Mouse (Mus musculus): ENCODE data around the gene Ccl26. TPM values are rescaled to one million over a fixed set of nuclear protein-coding genes. Genes with fewer than 3 reads are reported as not detected.
"Not testable (repeated sequence)": the region's sequence is repeated elsewhere in the genome, so short reads cannot be mapped to it uniquely, and the experiment has no call there.

The Ccl26 gene
- not detected in 2 replicates for polyA plus RNA-seq (2015; fragmentation: Nextera tagmentation; extraction: Ambion mirVana)

DNA sequence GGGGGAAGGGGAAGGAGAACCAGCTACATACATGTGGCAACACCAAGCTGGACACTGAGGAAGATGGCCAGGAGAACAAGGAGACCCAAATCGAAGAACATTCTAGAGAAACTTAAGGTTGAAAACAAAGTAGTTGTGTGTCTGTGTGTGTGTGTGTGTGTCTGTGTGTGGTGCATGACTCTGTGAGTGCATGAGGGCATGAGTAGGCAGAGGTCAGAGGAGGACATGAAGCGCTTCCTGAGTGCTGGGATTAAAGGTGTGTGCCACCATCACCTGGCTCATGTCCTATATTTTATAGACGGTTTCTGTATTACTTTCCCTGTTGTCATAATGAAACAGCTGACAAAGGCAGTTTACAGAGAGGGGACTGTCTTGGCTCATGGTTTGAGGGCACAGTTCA is at the start of gene Ccl26:
Ccl26 (minus strand) TSS at position 101 of the 400 bp plus-strand sequence.
- H3K4me3 ChIP-seq, result no peak within 1 kb of the TSS
- no peak within 1 kb of the TSS for H3K9ac ChIP-seq
- H3K27me3 ChIP-seq (replicated peaks), result no peaks in the 10 kb centered on the region
- no peaks in the 10 kb centered on the region for H3K9me3 ChIP-seq
- no peak within 1 kb of the TSS for H3K27ac ChIP-seq
- ATAC-seq (replicated peaks), result no peak
- WGBS, result 94% methylated on average over 3 of the region's 3 CpGs
- no peak within 1 kb of the TSS for H3K4me2 ChIP-seq
- no peaks in the 10 kb centered on the region for H3K4me1 ChIP-seq
- H3K36me3 ChIP-seq (replicated peaks), result no peaks in the 10 kb centered on the region

DNA sequence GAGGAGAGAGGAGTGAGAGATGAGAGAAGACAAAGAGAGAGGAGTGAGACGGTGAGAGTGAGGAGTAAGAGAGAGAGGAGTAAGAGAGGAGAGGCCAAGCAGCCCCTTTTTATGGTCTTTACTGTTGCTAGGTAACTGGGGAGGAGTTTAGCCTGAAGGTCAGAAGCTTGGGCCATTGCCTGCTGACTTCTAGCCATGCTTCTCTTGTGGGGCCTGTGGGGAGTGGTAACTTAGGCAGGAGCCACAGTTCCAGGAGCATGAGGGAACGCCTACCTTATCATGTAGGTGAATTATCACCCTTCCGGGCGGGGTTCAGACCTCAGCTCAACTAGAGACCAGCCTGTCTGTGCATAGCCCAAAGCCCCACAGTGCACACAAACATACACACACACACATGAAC is 46.4 kb upstream of the Ccl26 start:
- H3K27ac ChIP-seq, result no peak overlapping the region
- no peaks in the 10 kb centered on the region for H3K27me3 ChIP-seq (replicated peaks)
- no peaks in the 10 kb centered on the region for H3K4me1 ChIP-seq
- H3K9me3 ChIP-seq, result no peaks in the 10 kb centered on the region
- ATAC-seq (replicated peaks), result no peak
- 80% methylated on average over 4 of the region's 4 CpGs for WGBS
- H3K4me2 ChIP-seq, result no peak overlapping the region
- no peak overlapping the region for H3K4me3 ChIP-seq
- no peak overlapping the region for H3K9ac ChIP-seq
- no peaks in the 10 kb centered on the region for H3K36me3 ChIP-seq (replicated peaks)

DNA sequence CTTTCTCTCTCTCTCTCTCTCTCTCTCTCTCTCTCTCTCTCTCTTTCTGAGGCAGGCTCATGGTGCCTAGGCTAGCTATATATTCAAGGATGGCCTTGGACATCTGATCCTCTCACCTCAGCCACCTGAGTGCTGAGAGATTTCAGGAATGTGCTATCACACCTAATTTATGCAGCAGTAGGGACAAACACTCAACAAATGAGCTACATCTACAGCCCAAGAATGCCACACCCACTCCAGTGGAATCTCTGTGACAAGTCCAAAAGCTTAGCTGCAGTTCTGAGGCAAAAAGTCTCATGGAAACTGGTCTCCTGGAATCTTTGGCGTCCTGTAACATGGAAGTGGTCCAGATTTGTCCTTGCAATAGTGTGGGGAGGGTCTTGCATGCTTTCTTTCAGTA is 44.2 kb upstream of the Ccl26 start:
- ATAC-seq (replicated peaks), result no peak
- Histone ChIP-seq H3K27ac (no peak overlapping the region), H3K4me3 (no peak overlapping the region), H3K9ac (no peak overlapping the region), H3K9me3 (no peaks in the 10 kb centered on the region), H3K27me3 (replicated peaks) (no peaks in the 10 kb centered on the region), H3K4me2 (no peak overlapping the region), H3K4me1 (no peaks in the 10 kb centered on the region), H3K36me3 (replicated peaks) (no peaks in the 10 kb centered on the region)
- 69% methylated on average over 1 of the region's 1 CpGs for WGBS

DNA sequence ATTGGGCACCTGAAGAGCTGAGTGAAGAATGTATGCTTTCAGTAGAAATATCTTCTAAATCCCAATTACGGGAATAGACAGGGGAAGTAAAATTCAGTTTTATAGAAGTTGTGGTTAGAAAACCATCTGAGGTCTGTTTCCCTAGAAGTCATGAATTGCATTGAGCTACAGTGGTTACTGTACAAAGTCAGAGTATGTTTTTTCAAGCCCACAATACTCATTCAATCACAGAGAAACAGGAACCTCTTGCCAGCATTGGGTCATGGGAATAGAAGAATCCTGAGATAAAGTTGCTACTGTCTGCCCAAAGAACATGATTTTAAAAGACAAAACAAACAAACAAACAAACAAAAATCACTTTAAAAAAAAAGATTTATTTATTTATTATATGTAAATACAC is 43.3 kb upstream of the Ccl26 start:
- not testable (repeated sequence) for H3K4me3 ChIP-seq; H3K9ac ChIP-seq; H3K36me3 ChIP-seq (replicated peaks); ATAC-seq (replicated peaks); H3K4me1 ChIP-seq; H3K27me3 ChIP-seq (replicated peaks); H3K9me3 ChIP-seq; H3K27ac ChIP-seq; H3K4me2 ChIP-seq
- no CpG with 5 or more reads among the region's 1 CpGs for WGBS

DNA sequence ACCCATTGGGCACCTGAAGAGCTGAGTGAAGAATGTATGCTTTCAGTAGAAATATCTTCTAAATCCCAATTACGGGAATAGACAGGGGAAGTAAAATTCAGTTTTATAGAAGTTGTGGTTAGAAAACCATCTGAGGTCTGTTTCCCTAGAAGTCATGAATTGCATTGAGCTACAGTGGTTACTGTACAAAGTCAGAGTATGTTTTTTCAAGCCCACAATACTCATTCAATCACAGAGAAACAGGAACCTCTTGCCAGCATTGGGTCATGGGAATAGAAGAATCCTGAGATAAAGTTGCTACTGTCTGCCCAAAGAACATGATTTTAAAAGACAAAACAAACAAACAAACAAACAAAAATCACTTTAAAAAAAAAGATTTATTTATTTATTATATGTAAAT is 41.3 kb upstream of the Ccl26 start:
- ATAC-seq (replicated peaks); H3K27me3 ChIP-seq (replicated peaks); H3K9me3 ChIP-seq; H3K9ac ChIP-seq; H3K27ac ChIP-seq; H3K4me1 ChIP-seq; H3K4me3 ChIP-seq; H3K36me3 ChIP-seq (replicated peaks); H3K4me2 ChIP-seq: not testable (repeated sequence)
- WGBS, result no CpG with 5 or more reads among the region's 1 CpGs

DNA sequence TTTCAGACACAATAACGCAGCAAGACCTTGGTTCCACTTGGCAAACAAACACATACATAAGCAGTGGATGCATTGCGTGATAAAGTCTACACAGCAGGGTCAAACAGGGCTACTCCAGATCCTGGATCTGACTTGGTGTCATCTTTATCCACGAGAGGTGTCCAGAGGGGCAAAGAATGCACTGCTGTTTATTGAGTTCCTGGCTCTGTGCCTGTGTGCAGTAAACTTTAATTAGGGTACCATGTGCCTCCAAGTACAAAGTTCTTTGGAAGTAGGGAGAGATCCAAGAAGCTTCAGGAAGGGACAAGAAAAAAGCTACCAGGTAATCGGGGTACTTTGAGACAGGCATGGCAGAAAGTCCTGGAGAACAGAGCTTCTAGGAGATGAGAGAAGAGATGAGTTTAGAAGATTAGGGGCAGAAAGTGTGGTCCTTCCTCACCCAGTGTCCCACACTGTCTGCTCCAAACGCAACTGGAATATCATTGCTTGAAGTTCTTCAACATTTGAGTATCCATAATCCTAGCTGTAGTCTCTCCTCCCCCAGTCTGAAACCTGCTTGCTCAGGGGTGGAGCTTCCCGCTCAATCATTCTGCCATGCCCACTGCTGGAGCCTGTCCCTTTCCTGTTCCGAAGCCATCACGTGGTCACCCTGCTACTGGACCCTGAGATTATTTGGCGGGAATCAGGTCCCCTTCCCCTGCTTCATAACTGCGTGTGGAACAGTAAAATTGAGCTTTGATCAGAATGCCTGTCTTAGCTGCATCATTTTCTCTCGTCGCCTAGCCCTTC is 26.8 kb upstream of the Ccl26 start:
- WGBS, result 81% methylated on average over 12 of the region's 12 CpGs
- Histone ChIP-seq H3K9me3 (no peaks in the 10 kb centered on the region; the same call in 1 of the 2 replicates), H3K27me3 (replicated peaks) (no peaks in the 10 kb centered on the region), H3K9ac (no peak overlapping the region), H3K4me3 (no peak overlapping the region), H3K36me3 (replicated peaks) (no peaks in the 10 kb centered on the region), H3K4me2 (no peak overlapping the region), H3K4me1 (no peaks in the 10 kb centered on the region), H3K27ac (no peak overlapping the region)
- ATAC-seq (replicated peaks), result no peak

DNA sequence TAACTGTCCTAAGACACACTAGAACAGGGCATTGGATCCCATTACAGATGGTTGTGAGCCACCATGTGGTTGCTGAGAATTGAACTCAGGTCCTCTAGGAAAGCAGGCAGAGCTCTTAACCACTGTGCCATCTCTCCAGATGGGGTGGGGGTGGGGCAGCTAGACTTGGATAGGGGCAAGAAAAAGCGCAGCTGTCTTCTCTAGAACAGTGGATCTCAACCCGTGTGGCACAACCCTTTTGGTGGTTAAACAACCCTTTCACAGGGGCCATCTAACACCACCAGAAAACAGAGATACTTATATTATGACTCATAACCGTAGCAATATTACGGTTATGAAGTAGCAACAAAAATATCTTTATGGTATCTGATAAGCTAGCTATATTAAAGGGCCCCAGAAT is 24.4 kb upstream of the Ccl26 start:
- WGBS, result 87% methylated on average over 4 of the region's 4 CpGs
- ATAC-seq (replicated peaks), result no peak

DNA sequence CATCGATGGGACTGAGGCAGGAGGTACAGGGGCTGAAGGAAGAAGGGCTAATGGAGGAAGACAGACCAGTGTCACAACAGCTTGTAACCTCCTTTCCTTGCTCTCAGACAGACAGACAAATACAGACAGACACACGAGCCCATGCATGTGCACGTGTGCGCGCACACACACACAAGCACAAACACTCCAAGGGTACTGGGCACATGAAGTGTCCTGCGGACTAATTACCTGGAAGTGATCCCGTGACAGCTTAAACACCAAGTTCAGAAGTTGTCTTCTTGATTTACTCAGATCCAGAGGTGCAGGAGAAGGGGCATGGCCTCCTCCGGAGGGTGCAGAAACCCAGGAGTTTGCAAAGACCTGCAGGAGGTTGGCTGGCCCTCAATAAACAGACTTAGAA is 22.3 kb upstream of the Ccl26 start:
- Histone ChIP-seq H3K36me3 (replicated peaks) (no peaks in the 10 kb centered on the region), H3K9me3 (no peaks in the 10 kb centered on the region), H3K27me3 (replicated peaks) (no peaks in the 10 kb centered on the region), H3K9ac (no peak overlapping the region), H3K4me2 (no peak overlapping the region), H3K4me1 (no peaks in the 10 kb centered on the region), H3K27ac (no peak overlapping the region), H3K4me3 (no peak overlapping the region)
- 95% methylated on average over 8 of the region's 8 CpGs for WGBS
- no peak for ATAC-seq (replicated peaks)

More for the DNA sequence above, 24.4 kb upstream of the Ccl26 start:
- Histone ChIP-seq H3K36me3 (replicated peaks) (no peaks in the 10 kb centered on the region), H3K27me3 (replicated peaks) (no peaks in the 10 kb centered on the region), H3K4me1 (no peaks in the 10 kb centered on the region), H3K4me2 (no peak overlapping the region), H3K27ac (no peak overlapping the region), H3K9ac (no peak overlapping the region), H3K9me3 (no peaks in the 10 kb centered on the region; the same call in 1 of the 2 replicates), H3K4me3 (no peak overlapping the region)

DNA sequence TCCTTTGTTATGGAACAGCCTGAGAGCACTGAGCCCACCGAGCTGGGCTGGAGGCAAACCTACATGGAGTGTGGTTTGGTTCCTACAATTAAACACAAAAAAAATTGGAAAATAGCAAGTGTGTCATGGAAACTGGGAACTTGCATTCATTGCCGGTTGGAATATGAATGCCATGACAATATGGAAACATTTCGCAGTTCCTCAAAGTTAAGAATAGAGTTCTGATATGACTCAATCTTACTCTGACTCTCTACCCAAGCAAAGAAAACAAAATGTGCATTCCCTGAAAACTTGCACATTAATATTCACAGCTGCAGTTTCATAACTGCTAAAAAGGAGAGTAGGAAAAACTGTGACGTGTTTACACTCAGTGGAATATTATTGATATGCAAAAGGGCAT is 19.0 kb upstream of the Ccl26 start:
- Histone ChIP-seq H3K27me3 (replicated peaks) (no peaks in the 10 kb centered on the region), H3K36me3 (replicated peaks) (no peaks in the 10 kb centered on the region), H3K9me3 (no peaks in the 10 kb centered on the region), H3K4me3 (no peak overlapping the region), H3K4me2 (no peak overlapping the region), H3K9ac (no peak overlapping the region), H3K4me1 (no peaks in the 10 kb centered on the region), H3K27ac (no peak overlapping the region)
- WGBS, result 82% methylated on average over 4 of the region's 4 CpGs
- ATAC-seq (replicated peaks), result no peak

DNA sequence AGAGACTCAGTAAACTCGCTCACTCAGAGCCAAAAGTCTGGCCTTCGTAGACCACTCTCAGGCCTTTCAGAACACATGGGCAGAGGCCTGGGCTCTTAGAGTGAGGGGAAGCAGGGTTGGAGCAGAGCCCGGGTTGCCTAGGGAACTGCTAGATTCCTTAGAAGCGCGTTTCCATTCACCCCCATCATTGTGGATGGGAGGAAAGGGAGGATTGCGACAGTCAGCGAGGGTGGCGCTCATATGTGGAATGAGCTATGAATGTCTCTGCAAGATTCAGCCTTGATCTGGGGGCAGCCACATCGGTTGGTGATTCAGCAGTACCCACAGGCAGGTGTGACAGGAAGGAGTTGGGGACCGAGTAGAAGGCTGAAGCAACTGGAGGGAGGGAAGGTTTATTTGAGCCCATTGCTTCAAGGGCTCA is 16.0 kb upstream of the Ccl26 start:
- Histone ChIP-seq H3K4me3 (no peak overlapping the region), H3K27ac (no peak overlapping the region), H3K4me2 (no peak overlapping the region), H3K9ac (no peak overlapping the region), H3K9me3 (no peaks in the 10 kb centered on the region), H3K36me3 (replicated peaks) (no peaks in the 10 kb centered on the region), H3K27me3 (replicated peaks) (no peaks in the 10 kb centered on the region), H3K4me1 (no peaks in the 10 kb centered on the region)
- WGBS, result 74% methylated on average over 10 of the region's 10 CpGs
- ATAC-seq (replicated peaks), result no peak

DNA sequence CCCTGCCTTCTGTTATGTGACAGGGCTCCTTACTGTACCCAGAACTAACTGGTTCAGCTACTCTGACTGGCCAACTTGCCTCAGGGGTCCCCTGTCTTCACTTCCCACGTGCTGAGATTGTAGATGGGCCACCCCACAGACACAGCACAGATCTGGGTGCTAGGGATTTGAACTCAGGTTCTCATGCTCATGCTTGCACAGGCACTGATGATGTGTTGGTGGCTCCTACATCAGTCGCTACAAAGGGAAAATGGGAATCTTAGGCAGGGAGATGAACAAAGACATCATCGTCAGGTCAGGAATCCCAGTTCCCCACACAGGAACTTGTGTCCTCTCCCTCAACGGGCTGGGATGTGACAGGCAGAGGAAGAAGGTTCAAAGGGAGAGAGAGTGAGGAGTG is 12.7 kb upstream of the Ccl26 start:
- no peak overlapping the region for H3K4me2 ChIP-seq
- no peaks in the 10 kb centered on the region for H3K9me3 ChIP-seq
- H3K27ac ChIP-seq, result no peak overlapping the region
- no peak for ATAC-seq (replicated peaks)
- no peaks in the 10 kb centered on the region; the same call in 1 of the 2 replicates for H3K27me3 ChIP-seq (replicated peaks)
- WGBS, result 72% methylated on average over 4 of the region's 4 CpGs
- no peaks in the 10 kb centered on the region for H3K36me3 ChIP-seq (replicated peaks)
- H3K9ac ChIP-seq, result no peak overlapping the region
- H3K4me3 ChIP-seq, result no peak overlapping the region
- H3K4me1 ChIP-seq, result no peaks in the 10 kb centered on the region

DNA sequence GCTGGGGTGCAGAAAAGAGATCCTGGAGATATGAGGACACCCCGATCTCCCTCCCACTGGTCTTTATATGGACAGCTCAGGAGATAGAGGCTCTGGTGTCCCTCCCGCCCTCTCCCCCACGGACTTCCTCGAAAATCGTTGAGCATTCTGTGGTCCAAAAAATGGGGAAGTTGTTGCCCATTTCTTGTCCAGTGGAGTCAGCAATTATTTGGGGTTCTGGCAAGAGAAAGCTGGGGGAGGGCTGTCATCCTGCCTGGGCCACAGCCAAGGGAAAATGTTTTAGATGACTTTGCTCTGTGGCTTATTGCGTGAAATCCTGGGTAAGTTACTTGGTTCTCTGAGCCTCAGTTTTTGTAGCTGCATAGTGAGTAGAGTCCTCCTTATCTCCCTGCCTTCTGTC is 9.6 kb upstream of the Ccl26 start, which contains the start of gene Ccl24:
Ccl24 (minus strand) TSS at position 44 of the 400 bp plus-strand sequence.
- 93% methylated on average over 6 of the region's 6 CpGs for WGBS
- no peaks in the 10 kb centered on the region; the same call in 1 of the 2 replicates for H3K27me3 ChIP-seq (replicated peaks)
- no peak for ATAC-seq (replicated peaks)
- no peak within 1 kb of the TSS for H3K4me3 ChIP-seq
- H3K27ac ChIP-seq, result no peak within 1 kb of the TSS
- no peaks in the 10 kb centered on the region for H3K4me1 ChIP-seq
- H3K9me3 ChIP-seq, result no peaks in the 10 kb centered on the region
- no peak within 1 kb of the TSS for H3K4me2 ChIP-seq
- no peak within 1 kb of the TSS for H3K9ac ChIP-seq
- H3K36me3 ChIP-seq (replicated peaks), result no peaks in the 10 kb centered on the region

DNA sequence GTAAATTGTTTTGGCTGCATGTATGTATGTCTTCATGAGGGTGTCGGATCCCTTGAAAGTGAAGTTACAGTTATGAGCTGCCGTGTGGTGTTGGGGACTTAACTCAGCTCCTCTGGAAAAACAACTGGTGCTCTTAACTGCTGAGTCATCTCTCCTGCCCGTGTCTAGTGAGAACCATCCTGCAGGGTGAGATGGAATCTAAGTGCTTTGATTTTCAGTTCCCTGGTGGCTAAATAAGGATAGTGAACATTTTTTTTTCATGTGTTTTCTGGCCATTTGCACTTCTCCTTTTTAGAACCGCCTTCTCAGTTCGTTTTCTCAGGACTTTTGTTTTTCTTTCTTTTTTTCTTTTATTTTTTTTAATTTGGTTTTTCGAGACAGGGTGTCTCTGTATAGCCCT is 5.3 kb upstream of the Ccl26 start:
- no peaks in the 10 kb centered on the region for H3K36me3 ChIP-seq (replicated peaks)
- H3K27me3 ChIP-seq (replicated peaks), result no peaks in the 10 kb centered on the region; the same call in 1 of the 2 replicates
- WGBS, result 69% methylated on average over 6 of the region's 6 CpGs
- H3K4me2 ChIP-seq, result no peak overlapping the region
- no peak overlapping the region for H3K27ac ChIP-seq
- no peak overlapping the region for H3K4me3 ChIP-seq
- H3K4me1 ChIP-seq, result no peaks in the 10 kb centered on the region
- H3K9me3 ChIP-seq, result no peaks in the 10 kb centered on the region
- H3K9ac ChIP-seq, result no peak overlapping the region
- ATAC-seq (replicated peaks), result no peak
